Mouse (Mus musculus) bone marrow macrophage, adult 2 months (primary cell): Measurements from ENCODE around the gene Gzma. TPM values are rescaled to one million over a fixed set of nuclear protein-coding genes. Genes with fewer than 3 reads are reported as not detected.

ENCODE experiments used
- H3K27ac ChIP-seq: 2 replicates; pipeline ENCODE4 v1.5.1; 2012; ENCODE audit warnings: low read depth, low read length; ENCODE audit not compliant: insufficient read depth
- H3K4me1 ChIP-seq: 2 replicates; pipeline ENCODE4 v1.6.1; 2012; ENCODE audit warnings: low read length; ENCODE audit not compliant: control insufficient read depth, insufficient read depth
- H3K4me3 ChIP-seq: 2 replicates; pipeline ENCODE4 v1.5.1; 2012; ENCODE audit warnings: mild to moderate bottlenecking, low read length, moderate library complexity; ENCODE audit not compliant: insufficient read depth
- CTCF ChIP-seq: IDR thresholded peaks from 2 replicates; pipeline ENCODE4 v1.5.1; 2012; ENCODE audit warnings: low read depth, mild to moderate bottlenecking, low read length, moderate library complexity
- POLR2A ChIP-seq: IDR thresholded peaks from 2 replicates; pipeline ENCODE4 v1.6.1; 2012; ENCODE audit warnings: mild to moderate bottlenecking, low read depth, low read length, borderline replicate concordance
- polyA plus RNA-seq: library from polyadenylated mRNA; stranded (reverse); fragments of >200 nt; gene quantifications from 2 replicates; pipeline ENCODE4 v1.2.4, GENCODE M21; 2012; ENCODE audit not compliant: missing spikeins, insufficient read depth, insufficient read length

The Gzma gene
- polyA plus RNA-seq, 1 experiment = not detected

DNA sequence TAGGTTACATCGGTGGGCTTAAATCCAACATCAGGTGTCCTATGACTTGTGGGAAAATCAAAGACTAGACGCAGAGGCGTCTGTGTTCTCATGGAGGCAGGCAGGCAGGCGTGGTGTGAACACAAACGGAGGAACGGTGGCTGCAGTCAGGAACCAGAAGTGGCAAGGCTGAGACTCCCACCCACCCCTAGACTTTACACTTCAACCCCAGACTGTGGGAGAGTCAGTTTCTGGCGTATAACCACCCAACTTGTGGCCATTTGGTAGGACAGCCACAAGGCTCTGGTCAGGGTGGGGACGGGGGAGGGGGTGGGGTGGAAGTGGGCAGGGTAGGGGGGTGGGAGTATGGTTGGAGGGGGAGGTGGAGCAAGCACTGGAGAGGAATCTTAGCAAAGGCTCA lies 10.3 kb downstream of the Gzma start:
- no peak for TF ChIP-seq POLR2A
- no peak for TF ChIP-seq CTCF
- H3K4me1 ChIP-seq = no peaks in the 10 kb centered on the region
- no peak overlapping the region for H3K4me3 ChIP-seq
- no peak overlapping the region for H3K27ac ChIP-seq

- Histone ChIP-seq H3K4me3 (no peak overlapping the region), H3K27ac (no peak overlapping the region), H3K4me1 (no peaks in the 10 kb centered on the region)
- TF ChIP-seq CTCF = no peak
- TF ChIP-seq POLR2A = no peak
Measured at GRCm38 (mm10) chr13:113087226-113088017, 13.4 kb downstream of the Gzma start.

GRCm38 (mm10) chr13:113084732-113085131 lies 16.0 kb downstream of the Gzma start:
- Histone ChIP-seq H3K27ac (no peak overlapping the region), H3K4me3 (no peak overlapping the region), H3K4me1 (no peaks in the 10 kb centered on the region)
- TF ChIP-seq CTCF (no peak), POLR2A (no peak)

- Histone ChIP-seq H3K27ac (no peak overlapping the region), H3K4me3 (no peak overlapping the region), H3K4me1 (no peaks in the 10 kb centered on the region)
- TF ChIP-seq POLR2A = no peak
- TF ChIP-seq CTCF = no peak
Measured at GRCm38 (mm10) chr13:113082101-113082500, 18.7 kb downstream of the Gzma start.

- Histone ChIP-seq H3K4me3 (no peak overlapping the region), H3K27ac (no peak overlapping the region), H3K4me1 (no peaks in the 10 kb centered on the region)
- no peak for TF ChIP-seq CTCF
- TF ChIP-seq POLR2A = no peak
Measured at GRCm38 (mm10) chr13:113079021-113079420, 21.8 kb downstream of the Gzma start.

DNA sequence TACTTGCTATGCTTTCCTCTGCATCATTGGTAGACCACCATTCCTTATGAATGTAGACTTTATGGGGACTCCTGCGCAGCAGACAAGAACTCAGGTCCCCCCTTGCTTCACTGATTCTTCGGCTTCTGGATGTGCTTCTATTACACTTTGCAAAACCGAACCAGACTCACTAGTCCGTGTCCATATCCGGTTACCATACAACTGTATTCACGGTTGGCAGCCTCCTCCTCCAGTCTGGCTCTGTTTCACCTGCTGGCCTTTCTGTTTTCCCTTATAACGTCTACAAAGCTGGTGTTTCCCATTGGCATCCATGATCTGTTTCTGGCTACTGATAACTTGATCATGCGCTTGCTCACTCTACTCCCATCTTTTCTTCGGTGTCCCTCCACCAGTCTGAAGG lies 36.2 kb downstream of the Gzma start:
- Histone ChIP-seq H3K27ac (no peak overlapping the region), H3K4me1 (no peaks in the 10 kb centered on the region), H3K4me3 (no peak overlapping the region)
- no peak for TF ChIP-seq CTCF
- no peak for TF ChIP-seq POLR2A

DNA sequence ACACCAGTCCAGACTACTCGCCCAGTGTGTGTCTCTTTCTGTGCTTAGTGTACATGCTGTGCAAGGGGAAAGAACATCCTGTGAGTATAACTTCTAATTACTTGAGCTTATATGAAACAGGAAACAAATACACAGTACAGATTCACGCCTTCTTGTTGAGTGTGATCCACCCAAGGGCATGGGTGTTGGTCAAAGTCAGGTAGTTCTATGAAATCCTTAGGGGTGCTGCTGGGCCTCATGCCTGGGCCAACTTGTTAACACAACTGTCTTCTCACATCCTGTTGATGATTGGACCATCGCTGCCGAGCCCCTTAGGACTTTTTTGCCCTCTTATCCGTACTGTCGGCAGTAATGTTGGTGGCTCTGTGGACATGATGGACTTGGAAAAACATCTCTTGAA lies 39.0 kb downstream of the Gzma start:
- H3K27ac ChIP-seq = no peak overlapping the region
- no peaks in the 10 kb centered on the region for H3K4me1 ChIP-seq
- H3K4me3 ChIP-seq = no peak overlapping the region
- TF ChIP-seq POLR2A = no peak
- no peak for TF ChIP-seq CTCF

DNA sequence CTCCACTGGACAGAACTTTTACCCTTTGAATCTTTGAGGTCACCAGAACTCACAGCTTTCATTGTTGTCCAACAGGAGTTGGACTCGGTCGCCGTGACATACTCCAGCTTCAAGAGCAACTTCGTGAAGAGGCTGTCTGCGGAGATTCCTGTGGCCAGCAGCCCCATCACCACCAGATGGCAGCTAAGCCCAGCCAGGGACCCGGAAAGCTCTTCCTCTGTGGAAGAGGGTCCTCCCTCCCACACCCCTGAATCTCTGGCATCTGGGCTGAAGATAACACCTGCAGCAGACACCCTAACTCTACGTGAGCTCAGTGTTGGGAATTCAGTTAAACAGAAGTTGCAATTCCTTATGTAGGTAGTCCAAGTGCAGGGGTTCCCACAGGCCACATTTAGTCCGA lies 45.0 kb downstream of the Gzma start:
- H3K27ac ChIP-seq = no peak overlapping the region
- H3K4me1 ChIP-seq = 0 out of 2 replicates have a peak, but pooled peaks cover 3% of the 10 kb centered on the region
- H3K4me3 ChIP-seq = no peak overlapping the region
- TF ChIP-seq CTCF = no peak
- TF ChIP-seq POLR2A = no peak

DNA sequence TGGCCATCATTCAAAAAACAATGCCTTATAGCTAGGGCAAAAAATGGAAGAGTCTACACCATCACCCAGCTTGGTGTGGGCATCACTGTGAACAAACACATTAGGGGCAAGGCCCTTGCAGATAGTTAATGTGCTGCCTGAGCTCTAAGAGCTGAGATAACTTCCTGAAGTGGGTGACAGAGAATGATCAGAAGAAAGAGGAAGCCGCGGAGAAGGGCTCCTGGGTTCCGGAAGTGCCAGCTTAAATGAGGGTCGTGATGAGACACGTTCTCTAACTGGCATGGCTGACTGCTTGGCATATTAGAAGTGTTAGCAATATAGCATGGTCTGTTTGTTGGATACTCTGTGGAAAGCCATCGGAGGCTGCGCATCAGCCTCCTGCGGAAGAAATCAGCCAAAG lies 46.6 kb downstream of the Gzma start:
- no peak for TF ChIP-seq CTCF
- no peak for TF ChIP-seq POLR2A
- no peak overlapping the region for H3K27ac ChIP-seq
- no peak overlapping the region for H3K4me3 ChIP-seq

GRCm38 (mm10) chr13:113047647-113048046 lies 53.1 kb downstream of the Gzma start:
- Histone ChIP-seq H3K4me3 (no peak overlapping the region), H3K27ac (no peak overlapping the region), H3K4me1 (0 out of 2 replicates have a peak, but pooled peaks cover 3% of the 10 kb centered on the region)
- no peak for TF ChIP-seq CTCF
- TF ChIP-seq POLR2A = no peak

More for the DNA sequence above, 46.6 kb downstream of the Gzma start:
- H3K4me1 ChIP-seq = 0 out of 2 replicates have a peak, but pooled peaks cover 3% of the 10 kb centered on the region
